Mouse (Mus musculus) heart, embryonic 16.5 days (tissue): ENCODE measurements around the gene Vgll2. TPM values are rescaled to one million over a fixed set of nuclear protein-coding genes. Genes with fewer than 3 reads are reported as not detected.

Experiments used
- ATAC-seq: fragments of 200-750 bp; cut with Nextera tagmentation; replicated peaks from 2 replicates; pipeline ENCODE4 v1.8.0; 2017; ENCODE audit warnings: moderate number of reproducible peaks; ENCODE audit not compliant: insufficient read depth, low FRiP score; ENCODE audit errors: extremely low read depth
- H3K27ac ChIP-seq: fragments of 300-500 bp; sonication (generic); 2 replicates; pipeline ENCODE4 v1.5.1; 2014; ENCODE audit warnings: mild to moderate bottlenecking, low read length, control low read depth, moderate library complexity
- H3K27me3 ChIP-seq: fragments of 300-500 bp; sonication (generic); 2 replicates; pipeline ENCODE4 v1.6.1; 2014; ENCODE audit warnings: low read length, mixed read lengths; ENCODE audit not compliant: control insufficient read depth, insufficient read depth
- H3K36me3 ChIP-seq: fragments of 300-500 bp; sonication (generic); 2 replicates; pipeline ENCODE4 v1.6.1; 2014; ENCODE audit not compliant: control insufficient read depth, insufficient read depth
- H3K4me1 ChIP-seq: fragments of 300-500 bp; sonication (generic); 2 replicates; pipeline ENCODE4 v1.6.1; 2014; ENCODE audit warnings: low read length, mixed read lengths; ENCODE audit not compliant: control insufficient read depth, insufficient read depth
- H3K4me2 ChIP-seq: fragments of 300-500 bp; sonication (generic); 2 replicates; pipeline ENCODE4 v1.6.1; 2014; ENCODE audit warnings: low read depth, mild to moderate bottlenecking, control low read depth, low read length
- H3K4me3 ChIP-seq: fragments of 300-500 bp; sonication (generic); 2 replicates; pipeline ENCODE4 v1.5.1; 2014; ENCODE audit warnings: mild to moderate bottlenecking, control low read depth, low read length
- H3K9ac ChIP-seq: fragments of 300-500 bp; sonication (generic); 2 replicates; pipeline ENCODE4 v1.6.1; 2014; ENCODE audit warnings: low read length, control low read depth
- H3K9me3 ChIP-seq: fragments of 300-500 bp; sonication (generic); replicated peaks from 2 replicates; pipeline ENCODE4 v1.6.1; 2016; ENCODE audit warnings: low read length; ENCODE audit not compliant: control insufficient read depth
- WGBS: fragments of 180-500 bp; shearing (Covaris S2); extraction: QIAGEN DNeasy Blood & Tissue Kit; methylation state at CpG from one replicate; pipeline ENCODE4 v1.1.7; 2014; 5-methylcytosine and 5-hydroxymethylcytosine counted together
- polyA plus RNA-seq: library from polyadenylated mRNA; unstranded; fragments of >200 nt; fragmentation: Nextera tagmentation; extraction: Ambion mirVana; gene quantifications from 2 replicates; pipeline ENCODE4 v1.2.1, GENCODE M21; 2015

Gene Vgll2
- polyA plus RNA-seq, result 0.17 and 0.35 TPM in 2 replicates

DNA sequence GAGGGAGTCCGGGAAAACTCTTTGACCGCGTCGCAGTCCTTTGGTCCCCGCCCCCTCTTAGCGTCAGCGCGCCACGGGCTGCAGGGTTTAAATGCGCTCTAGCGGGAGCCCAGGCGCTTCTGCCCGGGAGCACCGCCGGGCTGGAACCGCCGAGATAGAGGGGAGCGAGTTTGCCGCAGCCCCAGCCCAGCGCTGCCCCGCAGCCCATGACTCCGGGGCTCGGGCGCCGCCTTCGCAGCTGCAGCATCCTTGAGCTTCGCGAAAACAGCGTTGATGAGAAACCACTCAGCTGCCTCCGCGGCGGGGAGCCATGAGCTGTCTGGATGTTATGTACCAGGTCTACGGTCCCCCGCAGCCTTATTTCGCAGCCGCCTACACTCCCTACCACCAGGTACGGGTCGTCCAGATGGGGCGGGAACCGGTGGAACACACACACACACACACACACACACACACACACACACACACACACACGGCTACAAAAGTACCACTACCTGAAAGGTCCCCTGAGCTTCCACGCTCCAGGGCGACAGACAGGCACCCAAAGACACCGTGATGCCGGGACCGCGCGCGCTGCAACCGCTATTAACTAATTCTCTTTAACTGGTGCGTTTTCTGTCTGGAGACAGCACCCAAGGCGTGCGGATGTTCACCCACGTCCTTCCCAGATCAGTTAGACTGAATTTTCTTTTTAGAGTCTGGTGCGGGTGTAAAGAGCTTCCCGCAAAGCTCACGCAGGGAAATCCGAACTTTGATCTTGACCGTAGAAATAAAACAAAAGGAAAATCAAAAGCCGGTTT, at the start of gene Vgll2:
Vgll2 (plus strand) TSS at position 90 of the 800 bp plus-strand sequence.
- Histone ChIP-seq H3K27me3 (peaks cover 77% of the 10 kb centered on the region), H3K27ac (no peak within 1 kb of the TSS), H3K4me1 (0 out of 2 replicates have a peak, but pooled peaks cover 2% of the 10 kb centered on the region), H3K9me3 (no peaks in the 10 kb centered on the region), H3K36me3 (no peaks in the 10 kb centered on the region), H3K9ac (no peak within 1 kb of the TSS), H3K4me3 (peak within 1 kb of the TSS; percentile 58), H3K4me2 (peak within 1 kb of the TSS; percentile 92)
- WGBS, result under 1% methylated on average over 60 of the region's 60 CpGs
- ATAC-seq, result peak; percentile 55

DNA sequence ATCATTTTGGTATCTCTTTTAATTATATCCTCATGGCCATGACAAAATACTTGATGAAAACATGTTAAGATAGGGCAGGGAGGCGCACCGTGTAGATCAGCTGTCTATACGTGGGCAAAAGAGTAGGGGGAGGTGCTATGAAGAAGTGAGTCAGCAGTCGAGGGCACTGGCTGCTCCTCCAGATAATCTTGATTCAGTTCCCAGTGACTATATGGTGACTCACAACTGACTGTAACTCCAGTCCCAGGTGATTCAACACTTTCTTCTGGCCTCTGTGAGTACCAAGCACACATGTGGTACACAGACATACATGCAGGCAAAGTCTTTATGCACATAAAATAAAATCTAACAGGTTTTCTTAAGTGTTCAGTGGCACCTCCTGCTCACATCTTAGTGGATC, 47.2 kb upstream of the Vgll2 start:
- Histone ChIP-seq H3K9me3 (no peaks in the 10 kb centered on the region), H3K27me3 (no peaks in the 10 kb centered on the region), H3K4me3 (no peak overlapping the region), H3K4me1 (no peaks in the 10 kb centered on the region), H3K9ac (no peak overlapping the region), H3K27ac (no peak overlapping the region), H3K4me2 (no peak overlapping the region), H3K36me3 (no peaks in the 10 kb centered on the region)
- ATAC-seq, result no peak
- WGBS, result 61% methylated on average over 4 of the region's 4 CpGs

DNA sequence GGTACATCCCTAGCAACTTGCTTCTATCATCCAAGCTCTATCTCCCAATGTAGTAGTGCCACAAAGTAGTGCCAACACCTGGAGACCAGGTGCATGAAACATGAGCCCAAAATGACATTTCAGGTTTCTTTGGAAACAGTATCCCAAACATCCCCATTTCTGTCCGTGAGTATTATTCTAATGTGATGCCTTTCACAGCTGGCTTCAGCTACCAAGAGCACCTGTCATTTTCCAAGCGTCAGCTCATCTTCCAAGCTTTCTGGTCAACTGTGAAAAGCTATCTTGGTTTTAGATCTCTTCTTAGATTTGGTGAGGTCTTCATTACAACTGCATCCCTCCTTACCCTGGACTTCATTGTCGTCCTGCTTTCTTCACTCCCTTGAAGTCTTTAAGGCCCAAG, 46.7 kb upstream of the Vgll2 start:
- 70% methylated on average over 3 of the region's 3 CpGs for WGBS
- Histone ChIP-seq H3K9ac (no peak overlapping the region), H3K4me2 (no peak overlapping the region), H3K9me3 (no peaks in the 10 kb centered on the region), H3K4me1 (no peaks in the 10 kb centered on the region), H3K27me3 (no peaks in the 10 kb centered on the region), H3K27ac (no peak overlapping the region), H3K36me3 (no peaks in the 10 kb centered on the region), H3K4me3 (no peak overlapping the region)
- ATAC-seq, result no peak

DNA sequence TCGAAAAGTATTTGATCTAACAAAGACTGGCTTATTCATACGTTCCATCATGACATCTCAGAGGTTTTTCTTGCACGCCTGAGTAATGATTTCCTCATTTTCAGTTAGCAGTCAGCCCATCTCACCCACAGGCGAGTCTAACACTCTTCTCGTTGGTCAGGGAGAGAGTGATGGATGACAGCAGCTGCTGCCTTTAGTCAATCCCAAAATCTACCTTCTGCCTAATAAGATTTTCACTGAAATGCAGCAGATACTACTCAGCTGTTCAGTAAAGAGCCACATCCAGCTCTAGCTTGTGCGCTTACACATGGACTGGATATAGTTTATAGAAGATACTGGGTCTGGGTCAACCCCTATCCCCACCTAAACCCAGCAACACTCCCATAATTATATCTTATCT, 40.7 kb upstream of the Vgll2 start:
- H3K4me2 ChIP-seq, result no peak overlapping the region
- WGBS, result 70% methylated on average over 6 of the region's 6 CpGs
- no peak for ATAC-seq
- no peak overlapping the region for H3K27ac ChIP-seq
- no peak overlapping the region for H3K4me3 ChIP-seq
- H3K4me1 ChIP-seq, result no peaks in the 10 kb centered on the region
- no peaks in the 10 kb centered on the region for H3K27me3 ChIP-seq
- no peaks in the 10 kb centered on the region for H3K9me3 ChIP-seq
- no peaks in the 10 kb centered on the region for H3K36me3 ChIP-seq
- no peak overlapping the region for H3K9ac ChIP-seq

DNA sequence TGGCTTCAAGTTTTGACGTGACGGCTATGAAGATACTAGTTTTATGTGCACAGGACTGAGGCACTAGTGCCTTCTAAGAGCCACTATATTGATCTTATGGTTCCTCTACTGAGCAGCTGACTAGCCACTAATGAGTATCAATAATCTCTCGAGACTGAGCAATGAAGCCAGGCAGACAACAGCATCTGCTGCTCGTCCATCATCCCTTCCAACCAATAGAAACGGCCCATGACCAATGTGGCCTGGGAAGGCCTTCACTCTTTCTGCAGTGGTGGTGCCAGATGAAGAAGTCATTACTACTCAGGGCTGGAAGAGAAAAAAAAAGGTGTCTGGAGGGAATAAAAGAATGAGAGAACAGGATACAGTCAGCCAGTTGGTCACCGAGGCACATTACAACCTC, 39.9 kb upstream of the Vgll2 start:
- Histone ChIP-seq H3K4me1 (no peaks in the 10 kb centered on the region), H3K27me3 (no peaks in the 10 kb centered on the region), H3K27ac (no peak overlapping the region), H3K4me3 (no peak overlapping the region), H3K9me3 (no peaks in the 10 kb centered on the region), H3K9ac (no peak overlapping the region), H3K4me2 (no peak overlapping the region), H3K36me3 (no peaks in the 10 kb centered on the region)
- WGBS, result 72% methylated on average over 6 of the region's 6 CpGs
- ATAC-seq, result no peak

DNA sequence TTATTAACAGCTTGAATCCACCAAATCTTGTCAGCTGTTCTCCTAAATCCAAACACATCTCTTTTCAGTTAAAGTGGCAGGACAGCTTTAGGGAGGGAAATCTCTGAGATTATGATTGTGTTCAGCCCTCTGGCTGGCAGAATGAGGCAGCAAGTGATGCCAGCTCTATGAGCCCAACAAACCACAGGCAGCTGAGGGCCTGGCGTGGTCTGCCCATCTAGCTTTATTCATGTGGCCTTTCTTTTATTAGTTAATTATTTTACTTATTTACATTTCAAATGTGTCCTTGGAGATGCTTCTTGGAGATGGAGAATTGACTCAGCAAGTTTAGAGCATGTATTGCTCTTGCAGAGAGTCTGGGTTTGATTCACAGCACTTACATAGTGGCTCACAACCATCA, 3.8 kb upstream of the Vgll2 start:
- Histone ChIP-seq H3K27me3 (peaks cover 39% of the 10 kb centered on the region), H3K4me1 (0 out of 2 replicates have a peak, but pooled peaks cover 2% of the 10 kb centered on the region), H3K9ac (no peak overlapping the region), H3K4me2 (no peak overlapping the region), H3K36me3 (no peaks in the 10 kb centered on the region), H3K4me3 (no peak overlapping the region), H3K9me3 (no peaks in the 10 kb centered on the region), H3K27ac (no peak overlapping the region)
- 80% methylated on average over 1 of the region's 1 CpGs for WGBS
- no peak for ATAC-seq

DNA sequence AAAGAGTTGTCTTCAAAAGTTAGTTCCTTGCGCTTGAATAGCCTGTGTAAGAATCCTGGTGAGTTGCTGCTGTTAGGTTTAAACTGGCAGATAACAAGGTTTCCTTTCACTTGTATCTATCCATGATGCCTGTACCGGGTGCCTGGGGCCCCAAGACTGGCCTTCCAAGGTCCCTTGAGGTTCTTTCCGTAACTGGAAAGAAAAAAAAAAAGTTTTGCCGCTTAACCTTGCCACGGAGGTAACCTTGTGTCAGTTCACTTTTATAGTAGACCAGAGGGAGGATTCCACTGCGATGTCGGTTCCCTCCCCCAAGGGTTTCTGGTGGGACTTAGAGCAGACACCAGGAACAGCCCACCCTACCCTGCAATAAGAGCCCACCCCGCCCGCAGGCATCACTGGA, 1.1 kb upstream of the Vgll2 start:
- ATAC-seq, result no peak
- Histone ChIP-seq H3K4me1 (0 out of 2 replicates have a peak, but pooled peaks cover 2% of the 10 kb centered on the region), H3K27ac (no peak overlapping the region), H3K4me2 (no peak overlapping the region), H3K9me3 (no peaks in the 10 kb centered on the region), H3K4me3 (no peak overlapping the region), H3K36me3 (no peaks in the 10 kb centered on the region), H3K27me3 (peaks cover 66% of the 10 kb centered on the region), H3K9ac (no peak overlapping the region)
- 2% methylated on average over 9 of the region's 9 CpGs for WGBS

DNA sequence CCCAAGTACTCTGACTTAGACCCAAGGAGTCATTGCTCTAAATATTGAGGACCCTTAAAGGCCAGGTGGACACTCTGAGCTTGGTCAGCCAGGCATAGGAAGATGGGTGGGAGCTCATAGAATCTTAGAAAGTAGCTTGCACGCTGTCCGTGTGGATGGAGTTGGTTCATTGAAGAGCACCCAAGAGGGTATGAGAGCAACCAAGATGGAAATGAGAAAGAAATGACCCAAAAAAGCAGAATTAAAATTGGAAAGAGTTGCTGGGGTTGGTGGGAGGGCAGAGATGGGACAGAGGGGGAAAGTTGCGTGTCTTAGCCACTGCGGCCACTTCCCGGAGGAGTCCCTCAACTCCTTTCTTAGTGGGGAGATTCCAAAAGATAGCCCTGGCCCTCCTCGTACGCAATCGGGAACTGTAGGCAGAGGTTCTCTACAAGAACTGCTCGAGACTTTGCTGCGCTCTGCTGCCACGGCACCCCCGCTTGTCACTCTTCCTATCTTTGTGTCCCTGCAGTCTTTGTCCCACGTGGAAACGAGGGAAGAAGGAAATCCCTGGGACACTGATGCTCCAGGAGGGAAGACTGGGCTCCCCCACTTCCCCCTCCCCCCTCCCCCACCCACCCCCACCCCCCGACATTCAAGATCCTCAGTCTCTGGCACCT, 437 bp upstream of the Vgll2 start:
- ATAC-seq, result no peak
- Histone ChIP-seq H3K4me3 (peak overlapping the region; percentile 58), H3K4me1 (0 out of 2 replicates have a peak, but pooled peaks cover 2% of the 10 kb centered on the region), H3K27me3 (peaks cover 70% of the 10 kb centered on the region), H3K9me3 (no peaks in the 10 kb centered on the region), H3K27ac (no peak overlapping the region), H3K9ac (no peak overlapping the region), H3K36me3 (no peaks in the 10 kb centered on the region), H3K4me2 (peak overlapping the region; percentile 92)
- under 1% methylated on average over 15 of the region's 15 CpGs for WGBS
